ENCODE assay signal across 13 mouse cellular contexts in genomic region chr13:23422351-23422750, GRCm38 (mm10). TPM values are rescaled to one million over a fixed set of nuclear protein-coding genes. Genes with fewer than 3 reads are reported as not detected.
DNase-seq lines count a peak whose midpoint lies in the region; ATAC-seq lines count a peak whose summit lies in the region.
"Had no signal": no experiment of that assay in that cellular context is flagged by ENCODE, and none has a peak within 500 bp of the region (broad histone marks: within the 10 kb centered on the region; RNA-seq: fewer than 3 reads in every experiment).

No protein-coding gene starts in this region.

- ATAC-seq in midbrain, embryonic 12.5 days (ENCODE audit: low FRiP score, low read depth): no peak
- no peak for ATAC-seq in midbrain, embryonic 11.5 days (ENCODE audit: low FRiP score)
- no peak for ATAC-seq in stomach, embryonic 16.5 days (ENCODE audit: insufficient read depth, low FRiP score)
- ATAC-seq in activated CD4-positive, CD25-positive, alpha-beta regulatory T cell, adult 4 months: no peak

- H3K9ac ChIP-seq in midbrain, embryonic 12.5 days (replicated peaks): no peak overlapping the region
- H3K9ac ChIP-seq in midbrain, embryonic 11.5 days (ENCODE audit: low read length): no peak overlapping the region
- H3K9ac ChIP-seq in stomach, embryonic 16.5 days (ENCODE audit: low read length): no peak overlapping the region
- H3K9ac ChIP-seq: limb, embryonic 12.5 days had no signal

- peak overlapping the region; percentile 93 for H3K4me2 ChIP-seq in midbrain, embryonic 12.5 days (replicated peaks)
- H3K4me2 ChIP-seq in midbrain, embryonic 11.5 days: no peak overlapping the region
- H3K4me2 ChIP-seq in stomach, embryonic 16.5 days (ENCODE audit: low read depth, low read length): 0 out of 2 replicates have a peak overlapping the region, but pooled peaks have one; percentile 57

- no peaks in the 10 kb centered on the region for H3K9me3 ChIP-seq in heart, embryonic 10.5 days
- no peaks in the 10 kb centered on the region for H3K9me3 ChIP-seq in midbrain, embryonic 12.5 days
- H3K9me3 ChIP-seq in midbrain, embryonic 11.5 days (ENCODE audit: control insufficient read depth, low read length): no peaks in the 10 kb centered on the region
- no peaks in the 10 kb centered on the region for H3K9me3 ChIP-seq in limb, embryonic 10.5 days (replicated peaks)
- no peaks in the 10 kb centered on the region for H3K9me3 ChIP-seq in stomach, embryonic 16.5 days (replicated peaks; ENCODE audit: control insufficient read depth, low read length)
- H3K9me3 ChIP-seq: limb, embryonic 12.5 days had no signal

- H3K27ac ChIP-seq in heart, embryonic 10.5 days: no peak overlapping the region
- no peak overlapping the region for H3K27ac ChIP-seq in midbrain, embryonic 12.5 days (replicated peaks)
- no peak overlapping the region for H3K27ac ChIP-seq in midbrain, embryonic 11.5 days (ENCODE audit: low read depth, low read length)
- H3K27ac ChIP-seq in limb, embryonic 10.5 days: no peak overlapping the region
- no peak overlapping the region for H3K27ac ChIP-seq in stomach, embryonic 16.5 days (ENCODE audit: low read length)
- H3K27ac ChIP-seq: limb, embryonic 12.5 days had no signal

- peaks cover 7% of the 10 kb centered on the region; the same call in 1 of the 2 replicates for H3K4me1 ChIP-seq in heart, embryonic 10.5 days
- H3K4me1 ChIP-seq in midbrain, embryonic 12.5 days: peaks cover 15% of the 10 kb centered on the region
- H3K4me1 ChIP-seq in midbrain, embryonic 11.5 days (ENCODE audit: control insufficient read depth, insufficient read depth, low read length): peaks cover 11% of the 10 kb centered on the region
- H3K4me1 ChIP-seq in limb, embryonic 10.5 days: peaks cover 15% of the 10 kb centered on the region
- H3K4me1 ChIP-seq in stomach, embryonic 16.5 days (ENCODE audit: control insufficient read depth, insufficient read depth, low read length): peaks cover 9% of the 10 kb centered on the region

- H3K4me3 ChIP-seq in heart, embryonic 10.5 days: peak overlapping the region; percentile 94; the same call in 1 of the 2 replicates
- H3K4me3 ChIP-seq in midbrain, embryonic 12.5 days: peak overlapping the region; percentile 86
- H3K4me3 ChIP-seq in midbrain, embryonic 11.5 days (ENCODE audit: low read depth, low read length): no peak overlapping the region
- H3K4me3 ChIP-seq in limb, embryonic 10.5 days: peak overlapping the region; percentile 94; the same call in 1 of the 2 replicates
- no peak overlapping the region for H3K4me3 ChIP-seq in stomach, embryonic 16.5 days (replicated peaks; ENCODE audit: low read length)

- H3K36me3 ChIP-seq in heart, embryonic 10.5 days: peaks cover 40% of the 10 kb centered on the region
- peaks cover 43% of the 10 kb centered on the region for H3K36me3 ChIP-seq in midbrain, embryonic 12.5 days
- H3K36me3 ChIP-seq in midbrain, embryonic 11.5 days (ENCODE audit: control insufficient read depth, insufficient read depth, low read length): peaks cover 7% of the 10 kb centered on the region
- H3K36me3 ChIP-seq in limb, embryonic 10.5 days: peaks cover 45% of the 10 kb centered on the region
- peaks cover 5% of the 10 kb centered on the region for H3K36me3 ChIP-seq in stomach, embryonic 16.5 days (ENCODE audit: control insufficient read depth, insufficient read depth, low read length)

- DNase-seq in heart, embryonic 10.5 days (ENCODE audit: low spot score): no peak
- DNase-seq in heart, postnatal 4 days: no peak
- DNase-seq in midbrain, embryonic 11.5 days (ENCODE audit: low spot score, missing footprints): no peak
- no peak for DNase-seq in limb, embryonic 10.5 days (ENCODE audit: low spot score)
- DNase-seq in urinary bladder, postnatal 10 days (ENCODE audit: low spot score): no peak
- DNase-seq: cerebellum, postnatal 14 days; gastrocnemius, postnatal 10 days; kidney, adult 8-10 months had no signal

- 96% methylated on average over 16 of the region's 16 CpGs for WGBS in heart, embryonic 10.5 days
- WGBS in midbrain, embryonic 12.5 days: 93% methylated on average over 16 of the region's 16 CpGs
- WGBS in midbrain, embryonic 11.5 days: 96% methylated on average over 16 of the region's 16 CpGs
- 96% methylated on average over 16 of the region's 16 CpGs for WGBS in limb, embryonic 10.5 days
- 91% methylated on average over 16 of the region's 16 CpGs for WGBS in stomach, embryonic 16.5 days

- no peaks in the 10 kb centered on the region for H3K27me3 ChIP-seq in heart, embryonic 10.5 days (ENCODE audit: insufficient read depth, poor library complexity, severe bottlenecking)
- H3K27me3 ChIP-seq in midbrain, embryonic 12.5 days: no peaks in the 10 kb centered on the region
- H3K27me3 ChIP-seq in midbrain, embryonic 11.5 days (ENCODE audit: control insufficient read depth, insufficient read depth, low read length): no peaks in the 10 kb centered on the region
- no peaks in the 10 kb centered on the region for H3K27me3 ChIP-seq in limb, embryonic 10.5 days (ENCODE audit: low read depth, poor library complexity, severe bottlenecking)
- H3K27me3 ChIP-seq in stomach, embryonic 16.5 days (ENCODE audit: control insufficient read depth, insufficient read depth, low read length): no peaks in the 10 kb centered on the region
- H3K27me3 ChIP-seq: limb, embryonic 12.5 days had no signal

RNA-seq across cellular contexts. Expression of gene Abt1, which starts 1.3 kb away (rescaled TPM):
- polyA plus RNA-seq in heart, embryonic 10.5 days (2016; fragmentation: Nextera tagmentation; extraction: Ambion mirVana): 10.1 and 13.0 TPM in 2 replicates
- total RNA-seq in heart, postnatal 4 days (2021): 1 to 10 TPM; 5.0 to 5.6 TPM
- 10.1 and 12.3 TPM in 2 replicates for polyA plus RNA-seq in midbrain, embryonic 12.5 days (2016; fragmentation: Nextera tagmentation; extraction: Ambion mirVana)
- polyA plus RNA-seq in midbrain, embryonic 11.5 days (2014; fragmentation: Nextera tagmentation; extraction: Ambion mirVana): 14.0 and 14.9 TPM in 2 replicates
- polyA plus RNA-seq in limb, embryonic 10.5 days (2016; fragmentation: Nextera tagmentation; extraction: Ambion mirVana): 16.9 and 17.1 TPM in 2 replicates
- polyA plus RNA-seq in stomach, embryonic 16.5 days (2015; fragmentation: Nextera tagmentation; extraction: Ambion mirVana): 10.3 and 11.4 TPM in 2 replicates
- polyA plus RNA-seq in activated CD4-positive, CD25-positive, alpha-beta regulatory T cell, adult 4 months (2017; shearing (Covaris generic)): 10 to 100 TPM; 10.4 to 11.1 TPM

RNA-seq across cellular contexts. Expression of gene Btn1a1, which starts 43.4 kb away (rescaled TPM):
- polyA plus RNA-seq in heart, embryonic 10.5 days (2016; fragmentation: Nextera tagmentation; extraction: Ambion mirVana): 0.04 and 0.96 TPM in 2 replicates
- under 1 TPM; 0.11 to 0.24 TPM for total RNA-seq in heart, postnatal 4 days (2021)
- polyA plus RNA-seq in midbrain, embryonic 12.5 days (2016; fragmentation: Nextera tagmentation; extraction: Ambion mirVana): not detected in 2 replicates
- polyA plus RNA-seq in midbrain, embryonic 11.5 days (2014; fragmentation: Nextera tagmentation; extraction: Ambion mirVana): not detected in 2 replicates
- polyA plus RNA-seq in limb, embryonic 10.5 days (2016; fragmentation: Nextera tagmentation; extraction: Ambion mirVana): 0.08 and 0.10 TPM in 2 replicates
- 0.21 and 0.22 TPM in 2 replicates for polyA plus RNA-seq in stomach, embryonic 16.5 days (2015; fragmentation: Nextera tagmentation; extraction: Ambion mirVana)
- not detected for polyA plus RNA-seq in activated CD4-positive, CD25-positive, alpha-beta regulatory T cell, adult 4 months (2017; shearing (Covaris generic))
- total RNA-seq: gastrocnemius, postnatal 10 days had no signal
- polyA plus RNA-seq: urinary bladder, adult 2 months had no signal

RNA-seq across cellular contexts. Expression of gene Zfp322a, which starts 53.3 kb away (rescaled TPM):
- polyA plus RNA-seq in heart, embryonic 10.5 days (2016; fragmentation: Nextera tagmentation; extraction: Ambion mirVana): 39.0 and 42.2 TPM in 2 replicates
- 10 to 100 TPM; 17.6 to 23.5 TPM for total RNA-seq in heart, postnatal 4 days (2021)
- 66.1 and 66.9 TPM in 2 replicates for polyA plus RNA-seq in midbrain, embryonic 12.5 days (2016; fragmentation: Nextera tagmentation; extraction: Ambion mirVana)
- polyA plus RNA-seq in midbrain, embryonic 11.5 days (2014; fragmentation: Nextera tagmentation; extraction: Ambion mirVana): 69.4 and 77.9 TPM in 2 replicates
- polyA plus RNA-seq in limb, embryonic 10.5 days (2016; fragmentation: Nextera tagmentation; extraction: Ambion mirVana): 55.7 and 69.0 TPM in 2 replicates
- 36.9 and 38.3 TPM in 2 replicates for polyA plus RNA-seq in stomach, embryonic 16.5 days (2015; fragmentation: Nextera tagmentation; extraction: Ambion mirVana)
- polyA plus RNA-seq in activated CD4-positive, CD25-positive, alpha-beta regulatory T cell, adult 4 months (2017; shearing (Covaris generic)): 10 to 100 TPM; 29.2 to 34.1 TPM

Comparison
In these comparisons a context has a peak if more than half of its experiments do, and no peak if none do; other contexts are left out.
1. H3K4me3 ChIP-seq: peak in heart, embryonic 10.5 days (single experiment), midbrain, embryonic 12.5 days (single experiment) and limb, embryonic 10.5 days (single experiment); none in midbrain, embryonic 11.5 days (single experiment) and stomach, embryonic 16.5 days (single experiment).